Comparison of ENCODE assay signal across 36 mouse cellular contexts in genomic region chr13:92626725-92627124, GRCm38 (mm10). TPM values are rescaled to one million over a fixed set of nuclear protein-coding genes. Genes with fewer than 3 reads are reported as not detected.
"Had no signal": no experiment of that assay in that cellular context is flagged by ENCODE, and none has a peak within 500 bp of the region (broad histone marks: within the 10 kb centered on the region; RNA-seq: fewer than 3 reads in every experiment).

No protein-coding gene starts in this region.

- H3K27ac ChIP-seq: embryonic facial prominence, embryonic 10.5 days; embryonic facial prominence, embryonic 12.5 days; embryonic facial prominence, embryonic 13.5 days; embryonic facial prominence, embryonic 15.5 days; forebrain, embryonic 10.5 days; forebrain, embryonic 12.5 days; forebrain, embryonic 13.5 days; forebrain, embryonic 15.5 days; gastrocnemius, adult 2 months; heart, adult 2 months; heart, embryonic 10.5 days had no signal

- H3K9me3 ChIP-seq: embryonic facial prominence, embryonic 10.5 days; embryonic facial prominence, embryonic 12.5 days; embryonic facial prominence, embryonic 13.5 days; embryonic facial prominence, embryonic 15.5 days; forebrain, embryonic 12.5 days; forebrain, embryonic 13.5 days; forebrain, embryonic 15.5 days; heart, embryonic 10.5 days had no signal

- DNase-seq: cerebellum, adult 2 months; cerebellum, adult 8-10 months; cerebellum, adult 9-10 months; cerebellum, postnatal 10 days; cerebellum, postnatal 14 days; cerebellum, postnatal 25 days; cerebellum, postnatal 36 days; embryo, embryonic 11 days; forebrain, postnatal 0 days; gastrocnemius, adult 2 months; gastrocnemius, postnatal 10 days; gastrocnemius, postnatal 14 days; gastrocnemius, postnatal 25 days; gastrocnemius, postnatal 36 days; heart, adult 2 months had no signal

- H3K4me3 ChIP-seq: embryonic facial prominence, embryonic 10.5 days; embryonic facial prominence, embryonic 12.5 days; embryonic facial prominence, embryonic 13.5 days; embryonic facial prominence, embryonic 15.5 days; erythroblast, embryonic 14.5 days; forebrain, embryonic 10.5 days; forebrain, embryonic 12.5 days; forebrain, embryonic 13.5 days; forebrain, embryonic 15.5 days; gastrocnemius, adult 2 months; heart, adult 2 months; heart, embryonic 10.5 days had no signal

- H3K36me3 ChIP-seq: embryonic facial prominence, embryonic 12.5 days; forebrain, embryonic 12.5 days had no signal

- H3K4me1 ChIP-seq: embryonic facial prominence, embryonic 12.5 days; forebrain, embryonic 12.5 days; forebrain, embryonic 13.5 days; forebrain, embryonic 15.5 days had no signal

- H3K4me2 ChIP-seq: embryonic facial prominence, embryonic 12.5 days; embryonic facial prominence, embryonic 13.5 days; embryonic facial prominence, embryonic 15.5 days; forebrain, embryonic 12.5 days; forebrain, embryonic 13.5 days; forebrain, embryonic 15.5 days had no signal

- ATAC-seq: forebrain, embryonic 13.5 days; forebrain, embryonic 14.5 days; forebrain, embryonic 15.5 days; forebrain, postnatal 0 days had no signal

- H3K27me3 ChIP-seq: embryonic facial prominence, embryonic 12.5 days; embryonic facial prominence, embryonic 13.5 days; embryonic facial prominence, embryonic 15.5 days; forebrain, embryonic 12.5 days; forebrain, embryonic 13.5 days; forebrain, embryonic 15.5 days had no signal

- H3K9ac ChIP-seq: embryonic facial prominence, embryonic 12.5 days; embryonic facial prominence, embryonic 13.5 days; embryonic facial prominence, embryonic 15.5 days; forebrain, embryonic 12.5 days; forebrain, embryonic 13.5 days; forebrain, embryonic 15.5 days; forebrain, postnatal 0 days had no signal

RNA-seq across cellular contexts. Expression of gene Spz1, which starts 50.8 kb away (rescaled TPM):
- total RNA-seq: common myeloid progenitor, adult 5-6 weeks; forebrain, postnatal 0 days; gastrocnemius, adult 18-20 months; gastrocnemius, adult 2 months; gastrocnemius, adult 8-10 months; gastrocnemius, postnatal 10 days; gastrocnemius, postnatal 14 days; gastrocnemius, postnatal 25 days; gastrocnemius, postnatal 36 days; gastrocnemius, postnatal 4 days; heart, adult 2 months; heart, adult 8-10 months had no signal
- polyA plus RNA-seq: cerebellum, adult 2 months; cortical plate, adult 2 months; embryonic facial prominence, embryonic 10.5 days; embryonic facial prominence, embryonic 11.5 days; embryonic facial prominence, embryonic 12.5 days; embryonic facial prominence, embryonic 13.5 days; embryonic facial prominence, embryonic 14.5 days; embryonic facial prominence, embryonic 15.5 days; erythroblast, embryonic 14.5 days; forebrain, embryonic 10.5 days; forebrain, embryonic 11.5 days; forebrain, embryonic 12.5 days; forebrain, embryonic 13.5 days; forebrain, embryonic 14.5 days; forebrain, embryonic 15.5 days; forebrain, postnatal 0 days; frontal cortex, adult 2 months; heart, embryonic 10.5 days had no signal
